Mouse (Mus musculus): ENCODE data around the gene Arpc3. TPM values are rescaled to one million over a fixed set of nuclear protein-coding genes. Genes with fewer than 3 reads are reported as not detected.

Gene Arpc3
- 64.5 and 71.2 TPM in 2 replicates for polyA plus RNA-seq (2014; fragmentation: Nextera tagmentation; extraction: Ambion mirVana)

- no peak within 1 kb of the TSS for H3K27ac ChIP-seq (ENCODE audit: low read depth, low read length)
- H3K9me3 ChIP-seq (ENCODE audit: control insufficient read depth, low read length): no peaks in the 10 kb centered on the region
- H3K27me3 ChIP-seq (ENCODE audit: control insufficient read depth, insufficient read depth, low read length): no peaks in the 10 kb centered on the region
- peak within 1 kb of the TSS; percentile 88 for H3K4me3 ChIP-seq (ENCODE audit: low read depth, low read length)
- H3K9ac ChIP-seq (ENCODE audit: low read length): peak within 1 kb of the TSS; percentile 80
- H3K4me2 ChIP-seq (ENCODE audit: low read depth, low read length, severe bottlenecking): peak within 1 kb of the TSS; percentile 83
- peak; percentile 95 for DNase-seq (ENCODE audit: low spot score)
- 0% methylated on average over 39 of the region's 39 CpGs for WGBS
- H3K4me1 ChIP-seq (replicated peaks; ENCODE audit: control insufficient read depth, insufficient read depth, low read length): 0 out of 2 replicates have a peak, but pooled peaks cover 3% of the 10 kb centered on the region
- peak; percentile 86 for ATAC-seq (replicated peaks; ENCODE audit: low FRiP score)
- H3K36me3 ChIP-seq (ENCODE audit: control insufficient read depth, insufficient read depth, low read length): peaks cover 2% of the 10 kb centered on the region; the same call in 1 of the 2 replicates
These were observed at the start of gene Arpc3 for GRCm38 (mm10) chr5:122391786-122392180. Arpc3 (plus strand) TSS chr5:122391878.

GRCm38 (mm10) chr5:122342874-122343273 is 48.8 kb upstream of the Arpc3 start:
- Histone ChIP-seq H3K27ac (ENCODE audit: low read depth, low read length) (no peak overlapping the region), H3K4me2 (ENCODE audit: low read depth, low read length, severe bottlenecking) (no peak overlapping the region), H3K4me3 (ENCODE audit: low read depth, low read length) (no peak overlapping the region), H3K4me1 (replicated peaks; ENCODE audit: control insufficient read depth, insufficient read depth, low read length) (no peaks in the 10 kb centered on the region), H3K36me3 (ENCODE audit: control insufficient read depth, insufficient read depth, low read length) (no peaks in the 10 kb centered on the region), H3K27me3 (ENCODE audit: control insufficient read depth, insufficient read depth, low read length) (no peaks in the 10 kb centered on the region), H3K9ac (ENCODE audit: low read length) (no peak overlapping the region), H3K9me3 (ENCODE audit: control insufficient read depth, low read length) (peaks cover 3% of the 10 kb centered on the region)
- WGBS: 86% methylated on average over 1 of the region's 1 CpGs
- ATAC-seq (replicated peaks; ENCODE audit: low FRiP score) (no peak), DNase-seq (ENCODE audit: low spot score) (no peak)

GRCm38 (mm10) chr5:122343768-122344167 is 47.9 kb upstream of the Arpc3 start:
- Histone ChIP-seq H3K27ac (ENCODE audit: low read depth, low read length) (no peak overlapping the region), H3K27me3 (ENCODE audit: control insufficient read depth, insufficient read depth, low read length) (no peaks in the 10 kb centered on the region), H3K9me3 (ENCODE audit: control insufficient read depth, low read length) (peaks cover 3% of the 10 kb centered on the region), H3K4me2 (ENCODE audit: low read depth, low read length, severe bottlenecking) (no peak overlapping the region), H3K9ac (ENCODE audit: low read length) (no peak overlapping the region), H3K4me3 (ENCODE audit: low read depth, low read length) (no peak overlapping the region), H3K36me3 (ENCODE audit: control insufficient read depth, insufficient read depth, low read length) (no peaks in the 10 kb centered on the region), H3K4me1 (replicated peaks; ENCODE audit: control insufficient read depth, insufficient read depth, low read length) (no peaks in the 10 kb centered on the region)
- 58% methylated on average over 7 of the region's 7 CpGs for WGBS
- no peak for ATAC-seq (replicated peaks; ENCODE audit: low FRiP score)
- no peak for DNase-seq (ENCODE audit: low spot score)

GRCm38 (mm10) chr5:122344260-122344659 is 47.4 kb upstream of the Arpc3 start:
- H3K4me2 ChIP-seq (ENCODE audit: low read depth, low read length, severe bottlenecking): no peak overlapping the region

GRCm38 (mm10) chr5:122345777-122346176 is 45.9 kb upstream of the Arpc3 start:
- no peaks in the 10 kb centered on the region for H3K27me3 ChIP-seq (ENCODE audit: control insufficient read depth, insufficient read depth, low read length)
- ATAC-seq (replicated peaks; ENCODE audit: low FRiP score): no peak
- DNase-seq (ENCODE audit: low spot score): no peak
- no peak overlapping the region for H3K9ac ChIP-seq (ENCODE audit: low read length)
- no peak overlapping the region for H3K4me3 ChIP-seq (ENCODE audit: low read depth, low read length)
- peaks cover 3% of the 10 kb centered on the region for H3K9me3 ChIP-seq (ENCODE audit: control insufficient read depth, low read length)
- H3K27ac ChIP-seq (ENCODE audit: low read depth, low read length): no peak overlapping the region
- no peaks in the 10 kb centered on the region for H3K36me3 ChIP-seq (ENCODE audit: control insufficient read depth, insufficient read depth, low read length)
- 79% methylated on average over 4 of the region's 4 CpGs for WGBS
- no peaks in the 10 kb centered on the region for H3K4me1 ChIP-seq (replicated peaks; ENCODE audit: control insufficient read depth, insufficient read depth, low read length)
- H3K4me2 ChIP-seq (ENCODE audit: low read depth, low read length, severe bottlenecking): no peak overlapping the region

More at GRCm38 (mm10) chr5:122344260-122344659, 47.4 kb upstream of the Arpc3 start:
- no peaks in the 10 kb centered on the region for H3K36me3 ChIP-seq (ENCODE audit: control insufficient read depth, insufficient read depth, low read length)
- DNase-seq (ENCODE audit: low spot score) (peak; percentile 88), ATAC-seq (replicated peaks; ENCODE audit: low FRiP score) (no peak)
- no peak overlapping the region for H3K27ac ChIP-seq (ENCODE audit: low read depth, low read length)
- H3K4me3 ChIP-seq (ENCODE audit: low read depth, low read length): no peak overlapping the region
- H3K27me3 ChIP-seq (ENCODE audit: control insufficient read depth, insufficient read depth, low read length): no peaks in the 10 kb centered on the region
- no peaks in the 10 kb centered on the region for H3K4me1 ChIP-seq (replicated peaks; ENCODE audit: control insufficient read depth, insufficient read depth, low read length)
- 13% methylated on average over 5 of the region's 5 CpGs for WGBS
- peaks cover 3% of the 10 kb centered on the region for H3K9me3 ChIP-seq (ENCODE audit: control insufficient read depth, low read length)
- no peak overlapping the region for H3K9ac ChIP-seq (ENCODE audit: low read length)

GRCm38 (mm10) chr5:122353807-122354491 is 37.7 kb upstream of the Arpc3 start, which contains the start of the genes Rad9b and Vps29:
Rad9b (minus strand) TSS chr5:122354233.
Vps29 (plus strand) TSS chr5:122354369.
- Histone ChIP-seq H3K4me1 (replicated peaks; ENCODE audit: control insufficient read depth, insufficient read depth, low read length) (no peaks in the 10 kb centered on the region), H3K4me2 (ENCODE audit: low read depth, low read length, severe bottlenecking) (peak within 1 kb of the TSS; percentile 80), H3K36me3 (ENCODE audit: control insufficient read depth, insufficient read depth, low read length) (no peaks in the 10 kb centered on the region), H3K27ac (ENCODE audit: low read depth, low read length) (peak within 1 kb of the TSS; percentile 25; the same call in 1 of the 2 replicates), H3K27me3 (ENCODE audit: control insufficient read depth, insufficient read depth, low read length) (no peaks in the 10 kb centered on the region), H3K4me3 (ENCODE audit: low read depth, low read length) (peak within 1 kb of the TSS; percentile 98), H3K9me3 (ENCODE audit: control insufficient read depth, low read length) (no peaks in the 10 kb centered on the region), H3K9ac (ENCODE audit: low read length) (peak within 1 kb of the TSS; percentile 83)
- DNase-seq (ENCODE audit: low spot score): peak; percentile 99
- peak; percentile 90 for ATAC-seq (replicated peaks; ENCODE audit: low FRiP score)
- WGBS: 2% methylated on average over 51 of the region's 51 CpGs

- H3K27me3 ChIP-seq (ENCODE audit: control insufficient read depth, insufficient read depth, low read length): no peaks in the 10 kb centered on the region
- peak overlapping the region; percentile 83 for H3K9ac ChIP-seq (ENCODE audit: low read length)
- 0 out of 2 replicates have a peak overlapping the region, but pooled peaks have one; percentile 25 for H3K27ac ChIP-seq (ENCODE audit: low read depth, low read length)
- H3K4me1 ChIP-seq (replicated peaks; ENCODE audit: control insufficient read depth, insufficient read depth, low read length): no peaks in the 10 kb centered on the region
- H3K36me3 ChIP-seq (ENCODE audit: control insufficient read depth, insufficient read depth, low read length): no peaks in the 10 kb centered on the region
- H3K4me2 ChIP-seq (ENCODE audit: low read depth, low read length, severe bottlenecking): peak overlapping the region; percentile 80
- no peaks in the 10 kb centered on the region for H3K9me3 ChIP-seq (ENCODE audit: control insufficient read depth, low read length)
- H3K4me3 ChIP-seq (ENCODE audit: low read depth, low read length): peak overlapping the region; percentile 98
- ATAC-seq (replicated peaks; ENCODE audit: low FRiP score) (peak; percentile 71), DNase-seq (ENCODE audit: low spot score) (no peak)
- under 1% methylated on average over 51 of the region's 57 CpGs for WGBS
These were observed 37.1 kb upstream of the Arpc3 start for GRCm38 (mm10) chr5:122354492-122355067.

- no peaks in the 10 kb centered on the region for H3K27me3 ChIP-seq (ENCODE audit: control insufficient read depth, insufficient read depth, low read length)
- H3K9me3 ChIP-seq (ENCODE audit: control insufficient read depth, low read length): no peaks in the 10 kb centered on the region
- H3K9ac ChIP-seq (ENCODE audit: low read length): peak within 1 kb of the TSS; percentile 81
- under 1% methylated on average over 29 of the region's 46 CpGs for WGBS
- ATAC-seq (replicated peaks; ENCODE audit: low FRiP score): peak; percentile 80
- peak; percentile 91 for DNase-seq (ENCODE audit: low spot score)
- H3K4me3 ChIP-seq (ENCODE audit: low read depth, low read length): peak within 1 kb of the TSS; percentile 74
- H3K4me1 ChIP-seq (replicated peaks; ENCODE audit: control insufficient read depth, insufficient read depth, low read length): no peaks in the 10 kb centered on the region; the same call in 1 of the 2 replicates
- H3K36me3 ChIP-seq (ENCODE audit: control insufficient read depth, insufficient read depth, low read length): peaks cover 4% of the 10 kb centered on the region
- peak within 1 kb of the TSS; percentile 71 for H3K4me2 ChIP-seq (ENCODE audit: low read depth, low read length, severe bottlenecking)
- peak within 1 kb of the TSS; percentile 96 for H3K27ac ChIP-seq (ENCODE audit: low read depth, low read length)
These were observed 20.0 kb upstream of the Arpc3 start, which contains the start of gene Gpn3 for GRCm38 (mm10) chr5:122371591-122372191. Gpn3 (plus strand) TSS chr5:122371876.

All from forebrain, embryonic 11.5 days (tissue).